Mouse (Mus musculus) spleen, postnatal 4 days (tissue): ENCODE measurements at regions not wholly inside any gene's neighbourhood (a gene's known extent, or its start where the extent isn't known, plus 50 kb on each side); places are given as distances from the start of the nearest gene placed in this dataset.

Experiments
- DNase-seq, 2 experiments: peaks; one replicate each; pipeline ENCODE4 v3.0.0; 2022; ENCODE audit warnings: low spot score in 2 of 2

- no peak for DNase-seq
These were observed 56.5 kb upstream of the Tgfbr2 start for GRCm38 (mm10) chr9:116231351-116232311.

DNA sequence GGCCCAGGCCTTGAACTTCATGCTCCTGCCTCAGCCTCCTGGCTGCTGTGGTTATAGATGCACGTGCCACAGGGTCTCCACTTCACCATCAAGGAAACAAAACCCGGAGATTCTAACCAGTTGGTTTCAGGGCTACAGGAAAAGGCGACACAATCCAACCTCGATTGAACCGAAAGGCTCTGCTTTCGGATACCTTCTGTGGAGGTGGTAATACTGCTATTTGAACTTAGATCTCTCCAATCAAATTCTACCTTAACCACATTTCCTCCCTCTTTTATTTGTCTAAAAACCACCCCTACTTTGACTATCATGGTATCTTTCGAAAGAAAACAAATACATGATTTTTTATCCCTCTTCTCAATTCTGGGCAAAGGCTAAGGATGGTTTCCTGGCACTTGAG, 55.2 kb upstream of the Tgfbr2 start:
- no peak for DNase-seq

DNA sequence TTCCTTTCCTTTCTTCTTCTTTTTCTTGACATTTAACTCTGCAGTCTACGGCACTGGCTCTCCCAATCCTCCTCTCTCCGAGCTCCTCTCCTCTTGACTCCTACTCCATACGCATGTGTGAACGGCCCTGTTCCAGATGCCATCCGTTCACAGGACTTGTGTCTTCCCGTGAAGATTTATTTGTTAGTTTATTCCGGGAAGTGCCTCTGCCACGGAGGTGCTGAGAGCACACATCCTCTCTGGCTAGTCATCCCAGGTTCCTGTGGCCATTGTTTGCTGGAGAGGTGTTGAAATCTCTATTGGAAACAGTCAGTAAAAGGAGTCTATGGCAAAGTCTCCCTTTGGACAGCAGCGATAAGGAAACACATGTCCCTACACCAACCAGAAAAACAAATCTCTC, 53.3 kb upstream of the Tgfbr2 start:
- no peak for DNase-seq

GRCm38 (mm10) chr9:116227738-116228137, 52.6 kb upstream of the Tgfbr2 start:
- no peak for DNase-seq
